Mouse (Mus musculus) liver, embryonic 18 days (tissue): ENCODE measurements around the gene Hist1h2bn. TPM values are rescaled to one million over a fixed set of nuclear protein-coding genes. Genes with fewer than 3 reads are reported as not detected.

Experiments
- polyA plus RNA-seq: library from polyadenylated mRNA; depleted of rRNA; stranded (reverse); fragments of >200 nt; gene quantifications from 2 replicates; pipeline ENCODE4 v1.2.3, GENCODE M21; 2012; rRNA removed

Hist1h2bn gene
- 10.0 and 14.8 TPM in 2 replicates for polyA plus RNA-seq

DNA sequence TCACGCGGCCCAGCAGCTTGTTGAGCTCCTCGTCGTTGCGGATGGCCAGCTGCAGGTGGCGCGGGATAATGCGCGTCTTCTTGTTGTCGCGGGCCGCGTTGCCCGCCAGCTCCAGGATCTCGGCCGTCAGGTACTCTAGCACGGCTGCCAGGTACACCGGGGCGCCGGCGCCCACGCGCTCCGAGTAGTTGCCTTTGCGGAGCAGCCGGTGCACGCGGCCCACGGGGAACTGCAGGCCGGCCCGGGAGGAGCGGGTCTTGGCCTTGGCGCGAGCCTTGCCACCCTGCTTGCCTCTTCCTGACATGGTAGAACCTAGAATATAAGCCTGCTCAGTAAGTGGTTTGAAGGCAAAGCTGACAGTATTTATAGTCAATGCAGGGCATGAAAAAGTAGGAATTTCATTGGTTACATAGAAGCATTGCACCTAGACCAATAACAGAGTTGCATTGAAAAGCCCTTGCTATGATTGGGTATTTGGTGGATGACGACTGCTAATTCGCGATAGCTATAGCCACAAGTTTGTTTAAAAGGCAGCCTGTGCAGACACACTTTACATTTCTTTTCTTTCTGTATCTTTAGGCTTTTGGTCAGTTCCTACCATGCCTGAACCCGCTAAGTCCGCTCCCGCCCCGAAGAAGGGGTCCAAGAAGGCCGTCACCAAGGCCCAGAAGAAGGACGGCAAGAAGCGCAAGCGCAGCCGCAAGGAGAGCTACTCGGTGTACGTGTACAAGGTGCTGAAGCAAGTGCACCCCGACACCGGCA lies at the start of gene Hist1h2bn, which contains the start of gene Hist1h2ak:
Hist1h2bn (plus strand) TSS at position 600 of the 762 bp plus-strand sequence.
Hist1h2ak (minus strand) TSS at position 304 of the 762 bp plus-strand sequence.

DNA sequence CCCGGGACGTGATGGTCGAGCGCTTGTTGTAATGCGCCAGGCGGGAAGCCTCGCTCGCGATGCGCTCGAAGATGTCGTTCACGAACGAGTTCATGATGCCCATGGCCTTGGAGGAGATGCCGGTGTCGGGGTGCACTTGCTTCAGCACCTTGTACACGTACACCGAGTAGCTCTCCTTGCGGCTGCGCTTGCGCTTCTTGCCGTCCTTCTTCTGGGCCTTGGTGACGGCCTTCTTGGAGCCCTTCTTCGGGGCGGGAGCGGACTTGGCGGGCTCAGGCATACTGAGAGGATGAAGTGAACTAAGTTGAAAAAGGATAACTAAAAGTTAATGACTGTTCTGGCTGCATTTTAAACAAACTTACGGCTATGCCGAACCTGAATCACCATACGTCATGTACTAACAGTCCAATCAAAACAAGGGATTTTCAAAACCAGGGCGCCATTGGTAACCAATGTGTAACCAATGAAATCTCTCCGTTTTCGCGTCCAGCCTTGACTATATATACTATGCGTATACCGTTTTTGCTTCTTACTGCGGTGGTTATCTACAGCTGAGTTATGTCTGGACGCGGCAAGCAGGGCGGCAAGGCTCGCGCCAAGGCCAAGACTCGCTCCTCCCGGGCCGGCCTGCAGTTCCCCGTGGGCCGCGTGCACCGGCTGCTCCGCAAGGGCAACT lies 37.9 kb upstream of the Hist1h2bn start, which contains the start of the genes Hist1h2bl and Hist1h2ai:
Hist1h2bl (minus strand) TSS at position 280 of the 676 bp plus-strand sequence.
Hist1h2ai (plus strand) TSS at position 559 of the 676 bp plus-strand sequence.

DNA sequence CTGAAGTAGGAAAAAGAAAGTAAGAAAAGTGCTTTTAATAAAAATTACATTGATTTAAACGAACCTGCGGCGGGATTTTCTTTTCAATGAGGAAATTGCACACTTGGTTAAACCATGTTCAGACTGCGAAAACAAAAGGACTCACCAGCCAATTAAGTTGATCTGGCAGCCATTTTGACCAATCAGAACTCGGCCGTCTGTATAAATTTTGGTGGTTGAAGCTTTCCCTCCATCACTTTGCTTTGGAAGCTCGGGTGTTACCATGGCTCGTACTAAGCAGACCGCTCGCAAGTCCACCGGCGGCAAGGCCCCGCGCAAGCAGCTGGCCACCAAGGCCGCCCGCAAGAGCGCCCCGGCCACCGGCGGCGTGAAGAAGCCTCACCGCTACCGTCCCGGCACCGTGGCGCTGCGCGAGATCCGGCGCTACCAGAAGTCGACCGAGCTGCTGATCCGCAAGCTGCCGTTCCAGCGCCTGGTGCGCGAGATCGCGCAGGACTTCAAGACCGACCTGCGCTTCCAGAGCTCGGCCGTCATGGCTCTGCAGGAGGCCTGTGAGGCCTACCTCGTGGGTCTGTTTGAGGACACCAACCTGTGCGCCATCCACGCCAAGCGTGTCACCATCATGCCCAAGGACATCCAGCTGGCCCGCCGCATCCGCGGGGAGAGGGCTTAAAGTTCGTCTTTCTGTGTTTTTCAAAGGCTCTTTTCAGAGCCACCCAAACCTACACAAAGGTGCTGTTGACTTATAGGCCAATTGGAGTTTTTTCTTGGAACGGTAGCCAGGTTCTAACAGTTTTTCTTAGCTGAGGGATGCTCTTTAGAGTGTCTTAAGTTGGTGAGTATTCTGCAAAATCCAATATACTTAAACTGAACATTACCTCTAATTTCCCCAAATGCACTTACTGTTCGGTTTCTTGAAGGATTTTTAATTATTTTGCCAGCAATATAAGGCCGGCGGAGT lies 36.2 kb upstream of the Hist1h2bn start, which contains the start of gene Hist1h3h:
Hist1h3h (plus strand) TSS at position 263 of the 961 bp plus-strand sequence.

DNA sequence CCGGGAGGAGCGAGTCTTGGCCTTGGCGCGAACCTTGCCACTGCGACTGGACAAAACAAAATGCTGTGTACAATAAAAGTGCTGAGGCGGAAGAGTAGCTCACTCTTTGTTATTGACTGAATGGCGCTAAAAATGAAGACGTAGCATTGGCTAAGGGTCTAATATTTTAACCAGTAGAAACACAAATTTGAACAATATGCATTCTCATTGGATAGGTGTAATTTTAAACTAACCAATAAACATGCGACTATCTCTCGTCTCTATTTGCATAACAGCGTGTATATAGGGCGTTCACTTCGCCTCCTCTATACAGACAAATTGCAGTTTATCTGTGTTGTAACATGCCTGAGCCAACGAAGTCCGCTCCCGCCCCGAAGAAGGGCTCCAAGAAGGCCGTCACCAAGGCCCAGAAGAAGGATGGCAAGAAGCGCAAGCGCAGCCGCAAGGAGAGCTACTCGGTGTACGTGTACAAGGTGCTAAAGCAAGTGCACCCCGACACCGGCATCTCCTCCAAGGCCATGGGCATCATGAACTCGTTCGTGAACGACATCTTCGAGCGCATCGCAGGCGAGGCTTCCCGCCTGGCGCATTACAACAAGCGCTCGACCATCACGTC lies 32.1 kb upstream of the Hist1h2bn start, which contains the start of gene Hist1h2bm:
Hist1h2bm (plus strand) TSS at position 288 of the 616 bp plus-strand sequence.

DNA sequence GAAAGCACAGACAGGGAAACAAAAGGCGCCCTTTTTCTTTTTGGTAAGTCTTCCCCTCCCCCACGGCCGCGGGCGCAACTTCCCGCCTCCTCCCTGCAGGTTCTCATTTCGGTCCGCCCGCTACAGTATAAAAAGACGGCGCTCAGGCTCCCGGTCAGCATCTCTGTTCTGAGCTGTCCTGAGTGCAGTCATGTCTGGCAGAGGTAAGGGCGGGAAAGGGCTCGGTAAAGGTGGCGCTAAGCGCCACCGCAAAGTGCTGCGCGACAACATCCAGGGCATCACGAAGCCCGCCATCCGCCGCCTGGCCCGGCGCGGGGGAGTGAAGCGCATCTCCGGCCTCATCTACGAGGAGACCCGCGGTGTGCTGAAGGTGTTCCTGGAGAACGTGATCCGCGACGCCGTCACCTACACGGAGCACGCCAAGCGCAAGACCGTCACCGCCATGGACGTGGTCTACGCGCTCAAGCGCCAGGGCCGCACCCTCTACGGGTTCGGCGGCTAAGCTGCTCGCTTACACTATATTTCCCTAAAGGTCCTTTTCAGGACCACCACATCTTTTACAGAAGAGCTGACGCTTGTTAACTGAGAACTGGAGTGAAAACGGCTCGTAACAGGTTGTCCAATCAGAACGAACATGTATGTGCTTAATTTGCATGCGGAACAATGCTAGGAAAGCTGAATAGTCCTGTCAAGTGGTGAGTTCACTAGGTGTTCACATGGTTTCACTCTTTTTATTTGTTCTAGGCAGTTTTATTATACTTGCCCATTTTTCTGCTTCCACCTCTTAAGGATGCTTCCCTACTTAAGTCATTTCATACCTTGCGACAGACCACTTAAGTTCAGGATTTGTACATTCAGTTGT lies 18.8 kb upstream of the Hist1h2bn start, which contains the start of gene Hist1h4j:
Hist1h4j (plus strand) TSS at position 159 of the 862 bp plus-strand sequence.

DNA sequence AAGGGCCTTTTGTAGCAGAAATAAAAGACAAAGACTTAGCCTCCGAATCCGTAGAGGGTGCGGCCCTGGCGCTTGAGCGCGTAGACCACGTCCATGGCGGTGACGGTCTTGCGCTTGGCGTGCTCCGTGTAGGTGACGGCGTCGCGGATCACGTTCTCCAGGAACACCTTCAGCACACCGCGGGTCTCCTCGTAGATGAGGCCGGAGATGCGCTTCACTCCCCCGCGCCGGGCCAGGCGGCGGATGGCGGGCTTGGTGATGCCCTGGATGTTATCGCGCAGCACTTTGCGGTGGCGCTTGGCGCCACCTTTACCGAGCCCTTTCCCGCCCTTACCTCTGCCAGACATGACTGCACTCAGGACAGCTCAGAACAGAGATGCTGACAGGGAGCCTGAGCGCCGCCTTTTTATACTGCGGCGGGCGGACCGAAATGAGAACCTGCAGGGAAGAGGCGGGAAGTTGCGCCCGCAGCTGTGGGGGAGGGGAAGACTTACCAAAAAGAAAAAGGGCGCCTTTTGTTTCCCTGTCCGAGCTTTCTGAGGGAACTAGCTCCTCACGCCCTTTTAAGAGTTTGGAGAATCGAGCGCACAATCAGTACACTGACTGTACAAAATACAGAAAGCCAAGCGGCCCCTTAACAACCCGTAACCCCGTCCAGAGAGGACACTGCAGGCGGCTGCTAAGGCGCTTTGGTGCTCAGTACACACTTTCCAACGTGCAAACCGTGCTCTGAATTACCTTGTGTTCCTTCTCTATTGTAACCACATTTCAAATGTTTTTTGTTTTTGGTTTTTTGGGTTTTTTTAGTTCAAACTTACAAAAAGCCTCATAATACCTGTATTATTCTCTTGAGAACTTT lies 3.5 kb upstream of the Hist1h2bn start, which contains the start of gene Hist1h4k:
Hist1h4k (minus strand) TSS at position 347 of the 859 bp plus-strand sequence.

DNA sequence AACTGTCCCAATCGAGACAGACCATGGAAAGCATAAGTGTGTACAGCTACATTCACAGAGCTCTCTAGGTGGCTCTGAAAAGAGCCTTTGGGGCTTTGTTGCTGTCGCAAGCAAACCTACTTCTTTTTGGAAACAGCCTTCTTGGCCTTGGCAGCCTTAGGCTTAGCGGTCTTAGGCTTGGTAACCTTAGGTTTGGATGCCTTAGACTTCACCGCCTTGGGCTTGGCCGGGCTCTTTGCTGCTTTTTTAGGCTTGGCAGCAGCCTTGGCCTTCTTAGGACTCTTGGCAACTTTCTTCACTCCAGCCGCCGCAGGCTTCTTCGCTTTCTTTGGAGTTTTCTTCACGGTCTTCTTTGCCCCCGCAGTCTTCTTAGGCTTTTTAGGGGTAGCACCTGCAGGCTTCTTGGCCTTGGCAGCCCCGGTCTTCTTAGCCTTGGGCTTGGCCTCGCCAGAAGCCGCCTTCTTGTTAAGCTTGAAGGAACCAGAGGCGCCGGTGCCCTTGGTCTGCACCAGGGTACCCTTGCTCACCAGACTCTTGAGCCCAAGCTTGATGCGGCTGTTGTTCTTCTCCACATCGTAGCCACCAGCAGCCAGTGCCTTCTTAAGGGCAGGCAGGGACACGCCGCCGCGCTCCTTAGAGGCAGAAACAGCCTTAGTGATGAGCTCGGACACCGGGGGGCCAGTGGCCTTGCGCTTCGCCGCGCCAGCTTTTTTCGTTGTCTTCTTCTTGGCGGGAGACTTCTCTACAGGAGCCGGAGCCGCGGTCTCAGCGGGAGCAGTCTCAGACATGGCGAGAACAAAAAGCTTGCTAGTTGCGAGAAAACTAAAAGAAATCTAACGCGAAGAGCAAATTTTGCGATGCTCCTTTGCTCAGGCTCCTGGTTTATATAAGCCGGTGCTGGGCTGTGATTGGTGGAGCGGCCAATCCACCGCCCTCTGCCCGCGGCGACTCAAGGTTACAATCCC lies 26.1 kb downstream of the Hist1h2bn start, which contains the start of gene Hist1h1b:
Hist1h1b (minus strand) TSS at position 859 of the 965 bp plus-strand sequence.

DNA sequence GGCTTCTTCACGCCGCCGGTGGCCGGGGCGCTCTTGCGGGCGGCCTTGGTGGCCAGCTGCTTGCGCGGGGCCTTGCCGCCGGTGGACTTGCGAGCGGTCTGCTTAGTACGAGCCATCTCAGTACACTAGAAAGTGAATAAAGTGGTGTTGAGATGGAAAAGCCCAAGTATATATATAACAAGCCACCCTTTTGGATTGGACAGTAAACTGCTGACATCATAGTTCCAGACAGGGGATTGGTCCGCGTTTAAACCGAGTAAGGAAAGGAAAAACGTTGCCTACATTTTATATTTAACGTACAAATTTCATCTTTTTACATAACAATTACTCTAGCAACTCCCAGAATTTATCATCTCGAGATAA lies 29.3 kb downstream of the Hist1h2bn start, which contains the start of gene Hist1h3i:
Hist1h3i (minus strand) TSS at position 116 of the 363 bp plus-strand sequence.

DNA sequence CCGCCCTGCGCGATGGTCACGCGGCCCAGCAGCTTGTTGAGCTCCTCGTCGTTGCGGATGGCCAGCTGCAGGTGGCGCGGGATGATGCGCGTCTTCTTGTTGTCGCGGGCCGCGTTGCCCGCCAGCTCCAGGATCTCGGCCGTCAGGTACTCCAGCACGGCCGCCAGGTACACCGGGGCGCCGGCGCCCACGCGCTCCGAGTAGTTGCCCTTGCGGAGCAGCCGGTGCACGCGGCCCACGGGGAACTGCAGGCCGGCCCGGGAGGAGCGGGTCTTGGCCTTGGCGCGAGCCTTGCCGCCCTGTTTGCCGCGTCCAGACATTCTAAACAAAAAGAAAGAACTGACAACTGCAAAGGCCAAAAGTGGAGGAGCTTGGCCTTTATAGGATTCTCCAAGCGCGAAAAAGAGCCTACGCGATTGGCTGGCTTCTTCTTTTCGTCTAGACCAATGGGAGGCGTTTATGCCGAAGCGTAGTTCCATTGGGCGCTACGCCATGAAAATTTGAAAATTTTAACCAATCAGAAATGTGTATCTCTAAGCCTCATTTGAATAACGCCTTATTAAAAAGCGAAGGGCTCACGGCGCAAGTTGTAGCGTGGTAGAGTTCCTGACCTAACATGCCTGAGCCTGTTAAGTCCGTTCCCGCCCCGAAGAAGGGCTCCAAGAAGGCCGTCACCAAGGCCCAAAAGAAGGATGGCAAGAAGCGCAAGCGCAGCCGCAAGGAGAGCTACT lies 33.1 kb downstream of the Hist1h2bn start, which contains the start of the genes Hist1h2an and Hist1h2bp:
Hist1h2an (minus strand) TSS at position 320 of the 731 bp plus-strand sequence.
Hist1h2bp (plus strand) TSS at position 563 of the 731 bp plus-strand sequence.

Other genes with a start within 250 kb of the Hist1h2bn start
- gene Zkscan8, start 223.0 kb upstream of the Hist1h2bn start, polyA plus RNA-seq = 2.0 and 2.3 TPM in 2 replicates
- not detected in 2 replicates for gene Olfr1366, start 211.3 kb upstream of the Hist1h2bn start, polyA plus RNA-seq
- gene Olfr1535, start 194.2 kb upstream of the Hist1h2bn start, polyA plus RNA-seq = not detected in 2 replicates
- not detected in 2 replicates for gene Olfr1364, start 172.4 kb upstream of the Hist1h2bn start, polyA plus RNA-seq
- gene Olfr1362, start 140.1 kb upstream of the Hist1h2bn start, polyA plus RNA-seq = not detected in 2 replicates
- not detected in 2 replicates for gene Olfr11, start 111.6 kb upstream of the Hist1h2bn start, polyA plus RNA-seq
- gene Olfr1361, start 90.7 kb upstream of the Hist1h2bn start, polyA plus RNA-seq = not detected in 2 replicates
- not detected in 2 replicates for gene Olfr1360, start 76.7 kb upstream of the Hist1h2bn start, polyA plus RNA-seq
- not detected in 2 replicates for gene Olfr1359, start 56.0 kb upstream of the Hist1h2bn start, polyA plus RNA-seq
- 5.9 and 7.6 TPM in 2 replicates for gene Hist1h2bl, start 38.0 kb upstream of the Hist1h2bn start, polyA plus RNA-seq
- gene Hist1h2ai, start 37.7 kb upstream of the Hist1h2bn start, polyA plus RNA-seq = 1.9 and 2.8 TPM in 2 replicates
- gene Hist1h3h, start 36.5 kb upstream of the Hist1h2bn start, polyA plus RNA-seq = 11.5 and 11.6 TPM in 2 replicates
- gene Hist1h2bm, start 32.1 kb upstream of the Hist1h2bn start, polyA plus RNA-seq = 4.9 and 7.3 TPM in 2 replicates
- gene Hist1h4j, start 19.1 kb upstream of the Hist1h2bn start, polyA plus RNA-seq = 9.1 and 9.2 TPM in 2 replicates
- gene Hist1h4k, start 3.6 kb upstream of the Hist1h2bn start, polyA plus RNA-seq = 14.1 and 22.0 TPM in 2 replicates
- gene Hist1h2ak, start 296 bp upstream of the Hist1h2bn start, polyA plus RNA-seq = 17.2 and 18.2 TPM in 2 replicates
- 3.8 and 4.1 TPM in 2 replicates for gene Hist1h1b, start 26.5 kb downstream of the Hist1h2bn start, polyA plus RNA-seq
- 13.4 and 17.5 TPM in 2 replicates for gene Hist1h3i, start 29.2 kb downstream of the Hist1h2bn start, polyA plus RNA-seq
- gene Hist1h2an, start 33.1 kb downstream of the Hist1h2bn start, polyA plus RNA-seq = 3.5 and 4.0 TPM in 2 replicates
- gene Hist1h2bp, start 33.3 kb downstream of the Hist1h2bn start, polyA plus RNA-seq = 1.2 and 2.5 TPM in 2 replicates
- gene Hist1h2bq, start 56.1 kb downstream of the Hist1h2bn start, polyA plus RNA-seq = 3.5 and 6.3 TPM in 2 replicates
- not detected in 2 replicates for gene Hist1h2ao, start 56.3 kb downstream of the Hist1h2bn start, polyA plus RNA-seq
- not detected in 2 replicates for gene Hist1h4m, start 57.6 kb downstream of the Hist1h2bn start, polyA plus RNA-seq
- 19.1 and 27.0 TPM in 2 replicates for gene Hist1h4n, start 78.1 kb downstream of the Hist1h2bn start, polyA plus RNA-seq
- gene Hist1h2ap, start 79.4 kb downstream of the Hist1h2bn start, polyA plus RNA-seq = 35.2 and 36.1 TPM in 2 replicates
- 2.2 and 6.7 TPM in 2 replicates for gene Hist1h2br, start 79.6 kb downstream of the Hist1h2bn start, polyA plus RNA-seq
- 0.38 and 0.39 TPM in 2 replicates for gene Zfp184, start 191.0 kb downstream of the Hist1h2bn start, polyA plus RNA-seq
- gene Pom121l2, start 227.1 kb downstream of the Hist1h2bn start, polyA plus RNA-seq = not detected in 2 replicates